Mouse (Mus musculus): ENCODE results near the gene Maff. TPM values are rescaled to one million over a fixed set of nuclear protein-coding genes. Genes with fewer than 3 reads are reported as not detected.

The Maff gene
- polyA plus RNA-seq, 1 experiment from 2014 or later: 7.3 TPM

GRCm38 (mm10) chr15:79366402-79366801, 20.0 kb downstream of the Maff start:
- Histone ChIP-seq H3K4me1 (replicated peaks; ENCODE audit: insufficient read depth, low read length) (peaks cover 26% of the 10 kb centered on the region), H3K4me3 (replicated peaks; ENCODE audit: low read depth, low read length) (no peak overlapping the region), H3K9ac (ENCODE audit: low read depth, low read length) (no peak overlapping the region), H3K9me3 (replicated peaks; ENCODE audit: low read length) (no peaks in the 10 kb centered on the region), H3K27me3 (ENCODE audit: insufficient read depth, low read length) (no peaks in the 10 kb centered on the region), H3K27ac (no peak overlapping the region), H3K4me2 (ENCODE audit: low read length) (no peak overlapping the region), H3K36me3 (ENCODE audit: insufficient read depth, low read length) (peaks cover 37% of the 10 kb centered on the region)
- 95% methylated on average over 5 of the region's 5 CpGs for WGBS
- no peak for TF ChIP-seq CTCF (IDR thresholded peaks at IDR 0.05; ENCODE audit: low read depth)
- DNase-seq (ENCODE audit: low spot score) (no peak), ATAC-seq (replicated peaks; ENCODE audit: low FRiP score, low read depth) (no peak)

DNA sequence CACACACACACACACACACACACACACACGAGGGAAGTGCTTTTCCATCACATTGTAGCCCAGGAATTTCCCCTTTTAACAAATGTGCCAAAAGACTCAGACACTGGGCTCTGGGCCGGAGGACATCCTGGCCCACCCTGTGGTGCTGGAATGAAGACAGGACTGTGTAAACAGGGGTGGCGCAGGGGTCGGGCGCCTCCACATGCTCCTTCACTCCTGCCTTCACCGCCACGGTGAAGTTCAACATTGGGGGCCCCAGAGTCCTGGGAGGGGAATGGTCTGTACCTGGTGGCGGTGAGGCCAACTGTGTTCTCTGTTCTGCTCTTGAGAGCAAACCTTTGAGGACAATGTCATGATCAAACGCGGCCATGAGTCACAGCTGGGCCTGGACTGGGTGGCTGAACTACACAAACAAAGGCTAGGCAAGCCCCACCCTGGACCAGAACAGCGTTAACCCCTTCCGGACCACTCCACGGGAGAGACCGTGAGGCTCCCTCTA, 21.9 kb downstream of the Maff start:
- DNase-seq (ENCODE audit: low spot score): peak; percentile 70
- Histone ChIP-seq H3K4me2 (ENCODE audit: low read length) (peak overlapping the region; percentile 21; the same call in 1 of the 2 replicates), H3K9ac (ENCODE audit: low read depth, low read length) (no peak overlapping the region), H3K4me3 (replicated peaks; ENCODE audit: low read depth, low read length) (no peak overlapping the region), H3K27me3 (ENCODE audit: insufficient read depth, low read length) (no peaks in the 10 kb centered on the region), H3K4me1 (replicated peaks; ENCODE audit: insufficient read depth, low read length) (peaks cover 26% of the 10 kb centered on the region), H3K36me3 (ENCODE audit: insufficient read depth, low read length) (peaks cover 29% of the 10 kb centered on the region), H3K9me3 (replicated peaks; ENCODE audit: low read length) (no peaks in the 10 kb centered on the region), H3K27ac (peak overlapping the region; percentile 84)
- ATAC-seq (replicated peaks; ENCODE audit: low FRiP score, low read depth): peak; percentile 79
- no peak for TF ChIP-seq CTCF (IDR thresholded peaks at IDR 0.05; ENCODE audit: low read depth)
- 16% methylated on average over 14 of the region's 14 CpGs for WGBS

DNA sequence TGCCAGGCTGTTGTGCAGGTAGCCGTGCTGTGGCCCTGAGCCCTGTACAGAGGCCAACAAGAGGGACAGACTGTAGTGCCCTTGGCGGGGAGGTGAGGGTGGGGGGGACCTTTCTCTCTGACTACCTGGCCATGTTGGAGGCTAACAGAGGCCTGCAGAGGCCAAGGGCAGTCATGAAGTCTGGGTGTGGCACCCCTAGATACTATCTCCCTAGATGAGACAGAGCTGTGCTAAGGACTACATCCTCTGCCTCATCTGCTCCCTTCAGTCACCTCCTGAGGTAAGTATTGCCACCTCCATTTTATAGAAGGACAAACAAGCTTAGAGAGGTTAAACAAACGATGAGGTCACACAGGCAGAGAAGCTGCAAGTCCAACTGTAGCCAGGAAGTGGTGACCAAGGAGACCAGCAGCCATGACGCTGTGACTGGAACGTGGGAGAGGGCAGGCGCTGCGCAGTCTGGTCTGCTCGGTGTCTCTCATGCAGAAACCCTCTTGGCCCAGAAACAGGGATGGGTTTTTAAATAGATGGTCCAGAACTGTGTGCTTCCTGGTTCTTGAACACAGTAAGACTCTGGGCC, 22.5 kb downstream of the Maff start:
- H3K9me3 ChIP-seq (replicated peaks; ENCODE audit: low read length): no peaks in the 10 kb centered on the region
- H3K4me2 ChIP-seq (ENCODE audit: low read length): no peak overlapping the region
- peaks cover 26% of the 10 kb centered on the region for H3K4me1 ChIP-seq (replicated peaks; ENCODE audit: insufficient read depth, low read length)
- peak; percentile 54 for DNase-seq (ENCODE audit: low spot score)
- H3K27ac ChIP-seq: peak overlapping the region; percentile 84
- no peak overlapping the region for H3K9ac ChIP-seq (ENCODE audit: low read depth, low read length)
- no peak overlapping the region for H3K4me3 ChIP-seq (replicated peaks; ENCODE audit: low read depth, low read length)
- ATAC-seq (replicated peaks; ENCODE audit: low FRiP score, low read depth): peak; percentile 22
- no peak for TF ChIP-seq CTCF (IDR thresholded peaks at IDR 0.05; ENCODE audit: low read depth)
- WGBS: 42% methylated on average over 8 of the region's 8 CpGs
- H3K27me3 ChIP-seq (ENCODE audit: insufficient read depth, low read length): no peaks in the 10 kb centered on the region
- peaks cover 28% of the 10 kb centered on the region for H3K36me3 ChIP-seq (ENCODE audit: insufficient read depth, low read length)

DNA sequence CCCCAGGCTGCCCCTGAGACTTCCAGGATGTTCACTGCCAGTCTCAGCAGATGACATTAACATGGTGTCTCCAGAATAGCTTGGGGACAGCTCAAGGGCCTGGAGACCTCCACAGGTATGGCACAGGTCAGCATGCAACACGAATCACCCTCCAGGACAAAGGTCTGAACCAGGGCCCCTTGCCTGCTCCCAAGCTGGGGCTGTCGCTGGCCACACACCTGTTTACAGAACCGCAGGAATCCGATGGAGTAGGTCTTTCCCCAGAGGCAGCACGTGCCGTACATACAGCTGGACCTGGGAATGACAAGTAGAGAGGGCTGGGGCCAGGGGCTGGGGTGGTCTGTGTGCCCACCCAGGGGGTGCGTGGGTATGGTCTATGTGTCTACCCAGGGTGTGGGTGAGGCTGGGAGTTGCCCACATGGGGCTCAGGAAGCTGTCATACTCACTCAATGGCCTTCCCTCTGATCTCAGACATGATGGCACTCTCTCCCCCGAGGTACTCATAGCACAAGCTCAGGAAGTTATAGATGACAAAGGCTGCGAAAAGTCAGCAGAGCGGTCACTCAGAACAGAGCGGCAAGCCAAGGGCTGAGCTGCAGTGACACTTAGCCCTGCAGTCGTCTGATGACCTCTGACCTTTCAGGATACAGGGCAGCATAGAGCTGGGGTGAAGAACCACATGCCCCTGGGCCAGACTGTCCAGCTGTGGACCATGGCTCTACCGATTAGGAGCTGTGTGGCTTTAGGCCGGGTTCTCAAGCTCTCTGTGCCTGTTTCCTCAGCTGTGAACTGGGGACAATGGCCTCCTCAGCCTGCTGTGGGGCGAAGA, 23.2 kb downstream of the Maff start:
- H3K27ac ChIP-seq: peak overlapping the region; percentile 48
- TF ChIP-seq CTCF (IDR thresholded peaks at IDR 0.05; ENCODE audit: low read depth): no peak
- peaks cover 32% of the 10 kb centered on the region for H3K36me3 ChIP-seq (ENCODE audit: insufficient read depth, low read length)
- peaks cover 26% of the 10 kb centered on the region for H3K4me1 ChIP-seq (replicated peaks; ENCODE audit: insufficient read depth, low read length)
- H3K27me3 ChIP-seq (ENCODE audit: insufficient read depth, low read length): no peaks in the 10 kb centered on the region
- ATAC-seq (replicated peaks; ENCODE audit: low FRiP score, low read depth) (peak; percentile 2; the same call in 1 of the 2 replicates), DNase-seq (ENCODE audit: low spot score) (no peak)
- H3K4me2 ChIP-seq (ENCODE audit: low read length): no peak overlapping the region
- H3K9ac ChIP-seq (ENCODE audit: low read depth, low read length): no peak overlapping the region
- WGBS: 52% methylated on average over 15 of the region's 15 CpGs
- no peaks in the 10 kb centered on the region for H3K9me3 ChIP-seq (replicated peaks; ENCODE audit: low read length)
- H3K4me3 ChIP-seq (replicated peaks; ENCODE audit: low read depth, low read length): no peak overlapping the region

- H3K9ac ChIP-seq (ENCODE audit: low read depth, low read length): no peak overlapping the region
- H3K27me3 ChIP-seq (ENCODE audit: insufficient read depth, low read length): no peaks in the 10 kb centered on the region
- WGBS: 79% methylated on average over 7 of the region's 7 CpGs
- no peak overlapping the region for H3K4me2 ChIP-seq (ENCODE audit: low read length)
- no peaks in the 10 kb centered on the region for H3K9me3 ChIP-seq (replicated peaks; ENCODE audit: low read length)
- peak overlapping the region; percentile 48 for H3K27ac ChIP-seq
- ATAC-seq (replicated peaks; ENCODE audit: low FRiP score, low read depth): no peak
- peaks cover 26% of the 10 kb centered on the region for H3K4me1 ChIP-seq (replicated peaks; ENCODE audit: insufficient read depth, low read length)
- peaks cover 29% of the 10 kb centered on the region for H3K36me3 ChIP-seq (ENCODE audit: insufficient read depth, low read length)
- no peak for DNase-seq (ENCODE audit: low spot score)
- TF ChIP-seq CTCF (IDR thresholded peaks at IDR 0.05; ENCODE audit: low read depth): no peak
- H3K4me3 ChIP-seq (replicated peaks; ENCODE audit: low read depth, low read length): no peak overlapping the region
Observed at GRCm38 (mm10) chr15:79370281-79370843, 23.9 kb downstream of the Maff start.

- no peak for ATAC-seq (replicated peaks; ENCODE audit: low FRiP score, low read depth)
- H3K9ac ChIP-seq (ENCODE audit: low read depth, low read length): no peak overlapping the region
- no peak overlapping the region for H3K4me2 ChIP-seq (ENCODE audit: low read length)
- no peak overlapping the region for H3K27ac ChIP-seq
- no peaks in the 10 kb centered on the region for H3K9me3 ChIP-seq (replicated peaks; ENCODE audit: low read length)
- H3K27me3 ChIP-seq (ENCODE audit: insufficient read depth, low read length): no peaks in the 10 kb centered on the region
- peaks cover 8% of the 10 kb centered on the region for H3K4me1 ChIP-seq (replicated peaks; ENCODE audit: insufficient read depth, low read length)
- DNase-seq (ENCODE audit: low spot score): no peak
- no peak for TF ChIP-seq CTCF (IDR thresholded peaks at IDR 0.05; ENCODE audit: low read depth)
- H3K36me3 ChIP-seq (ENCODE audit: insufficient read depth, low read length): peaks cover 25% of the 10 kb centered on the region
- no peak overlapping the region for H3K4me3 ChIP-seq (replicated peaks; ENCODE audit: low read depth, low read length)
- 53% methylated on average over 3 of the region's 3 CpGs for WGBS
Observed at GRCm38 (mm10) chr15:79374760-79375159, 28.3 kb downstream of the Maff start.

Data from kidney, postnatal 0 days (tissue).